Mouse (Mus musculus): ENCODE measurements around the gene Ncan. TPM values are rescaled to one million over a fixed set of nuclear protein-coding genes. Genes with fewer than 3 reads are reported as not detected.

Ncan gene
- polyA plus RNA-seq, 1 experiment: 0.04 TPM

- 10% methylated on average over 9 of the region's 9 CpGs for WGBS
- Histone ChIP-seq H3K27ac (ENCODE audit: insufficient read depth, low read length) (no peak overlapping the region), H3K4me3 (ENCODE audit: extremely low read depth, insufficient read depth, insufficient read length) (no peak overlapping the region), H3K36me3 (ENCODE audit: control insufficient read depth, insufficient read depth, low read length) (no peaks in the 10 kb centered on the region), H3K4me1 (ENCODE audit: control insufficient read depth, insufficient read depth, insufficient read length) (no peaks in the 10 kb centered on the region; the same call in 1 of the 2 replicates), H3K27me3 (ENCODE audit: control insufficient read depth, insufficient read depth, low read length) (peaks cover 19% of the 10 kb centered on the region; the same call in 1 of the 2 replicates)
- DNase-seq (ENCODE audit: low read depth in 1 of 2, low spot score in 2 of 2): no peak
- TF ChIP-seq POLR2A (IDR thresholded peaks at IDR 0.05; ENCODE audit: low read depth, low read length) (no peak), CTCF (IDR thresholded peaks at IDR 0.05; ENCODE audit: extremely low read depth, insufficient read depth, insufficient read length, insufficient replicate concordance) (no peak)
These were observed 3.1 kb downstream of the Ncan start for GRCm38 (mm10) chr8:70117611-70118010.

- no peaks in the 10 kb centered on the region for H3K36me3 ChIP-seq (ENCODE audit: control insufficient read depth, insufficient read depth, low read length)
- H3K4me3 ChIP-seq (ENCODE audit: extremely low read depth, insufficient read depth, insufficient read length): no peak overlapping the region
- no peak for TF ChIP-seq CTCF (IDR thresholded peaks at IDR 0.05; ENCODE audit: extremely low read depth, insufficient read depth, insufficient read length, insufficient replicate concordance)
- no peak for TF ChIP-seq POLR2A (IDR thresholded peaks at IDR 0.05; ENCODE audit: low read depth, low read length)
- H3K27ac ChIP-seq (ENCODE audit: insufficient read depth, low read length): no peak overlapping the region
- no peak for DNase-seq (ENCODE audit: low read depth in 1 of 2, low spot score in 2 of 2)
- peaks cover 20% of the 10 kb centered on the region; the same call in 1 of the 2 replicates for H3K27me3 ChIP-seq (ENCODE audit: control insufficient read depth, insufficient read depth, low read length)
- WGBS: 66% methylated on average over 13 of the region's 13 CpGs
- H3K4me1 ChIP-seq (ENCODE audit: control insufficient read depth, insufficient read depth, insufficient read length): peaks cover 10% of the 10 kb centered on the region
These were observed 5.8 kb downstream of the Ncan start for GRCm38 (mm10) chr8:70114892-70115291.

GRCm38 (mm10) chr8:70114488-70114887 lies 6.2 kb downstream of the Ncan start:
- Histone ChIP-seq H3K4me3 (ENCODE audit: extremely low read depth, insufficient read depth, insufficient read length) (no peak overlapping the region), H3K36me3 (ENCODE audit: control insufficient read depth, insufficient read depth, low read length) (no peaks in the 10 kb centered on the region), H3K27ac (ENCODE audit: insufficient read depth, low read length) (no peak overlapping the region), H3K27me3 (ENCODE audit: control insufficient read depth, insufficient read depth, low read length) (peaks cover 18% of the 10 kb centered on the region; the same call in 1 of the 2 replicates), H3K4me1 (ENCODE audit: control insufficient read depth, insufficient read depth, insufficient read length) (peaks cover 10% of the 10 kb centered on the region)
- DNase-seq (ENCODE audit: low read depth in 1 of 2, low spot score in 2 of 2): no peak
- TF ChIP-seq POLR2A (IDR thresholded peaks at IDR 0.05; ENCODE audit: low read depth, low read length) (no peak), CTCF (IDR thresholded peaks at IDR 0.05; ENCODE audit: extremely low read depth, insufficient read depth, insufficient read length, insufficient replicate concordance) (no peak)
- 9% methylated on average over 6 of the region's 6 CpGs for WGBS

GRCm38 (mm10) chr8:70112401-70113016 lies 8.2 kb downstream of the Ncan start:
- Histone ChIP-seq H3K27ac (ENCODE audit: insufficient read depth, low read length) (no peak overlapping the region), H3K27me3 (ENCODE audit: control insufficient read depth, insufficient read depth, low read length) (peaks cover 13% of the 10 kb centered on the region; the same call in 1 of the 2 replicates), H3K4me1 (ENCODE audit: control insufficient read depth, insufficient read depth, insufficient read length) (peaks cover 10% of the 10 kb centered on the region), H3K36me3 (ENCODE audit: control insufficient read depth, insufficient read depth, low read length) (no peaks in the 10 kb centered on the region), H3K4me3 (ENCODE audit: extremely low read depth, insufficient read depth, insufficient read length) (no peak overlapping the region)
- TF ChIP-seq POLR2A (IDR thresholded peaks at IDR 0.05; ENCODE audit: low read depth, low read length): no peak
- TF ChIP-seq CTCF (IDR thresholded peaks at IDR 0.05; ENCODE audit: extremely low read depth, insufficient read depth, insufficient read length, insufficient replicate concordance): no peak
- DNase-seq (ENCODE audit: low read depth in 1 of 2, low spot score in 2 of 2): no peak
- 13% methylated on average over 43 of the region's 43 CpGs for WGBS

GRCm38 (mm10) chr8:70111192-70111795 lies 9.4 kb downstream of the Ncan start:
- DNase-seq (ENCODE audit: low read depth in 1 of 2, low spot score in 2 of 2): no peak
- Histone ChIP-seq H3K27me3 (ENCODE audit: control insufficient read depth, insufficient read depth, low read length) (peaks cover 11% of the 10 kb centered on the region; the same call in 1 of the 2 replicates), H3K36me3 (ENCODE audit: control insufficient read depth, insufficient read depth, low read length) (no peaks in the 10 kb centered on the region), H3K4me1 (ENCODE audit: control insufficient read depth, insufficient read depth, insufficient read length) (peaks cover 10% of the 10 kb centered on the region), H3K27ac (ENCODE audit: insufficient read depth, low read length) (no peak overlapping the region), H3K4me3 (ENCODE audit: extremely low read depth, insufficient read depth, insufficient read length) (no peak overlapping the region)
- 61% methylated on average over 23 of the region's 23 CpGs for WGBS
- no peak for TF ChIP-seq CTCF (IDR thresholded peaks at IDR 0.05; ENCODE audit: extremely low read depth, insufficient read depth, insufficient read length, insufficient replicate concordance)
- no peak for TF ChIP-seq POLR2A (IDR thresholded peaks at IDR 0.05; ENCODE audit: low read depth, low read length)

- Histone ChIP-seq H3K4me3 (ENCODE audit: extremely low read depth, insufficient read depth, insufficient read length) (no peak overlapping the region), H3K4me1 (ENCODE audit: control insufficient read depth, insufficient read depth, insufficient read length) (peaks cover 10% of the 10 kb centered on the region), H3K27me3 (ENCODE audit: control insufficient read depth, insufficient read depth, low read length) (peaks cover 11% of the 10 kb centered on the region; the same call in 1 of the 2 replicates), H3K27ac (ENCODE audit: insufficient read depth, low read length) (no peak overlapping the region), H3K36me3 (ENCODE audit: control insufficient read depth, insufficient read depth, low read length) (no peaks in the 10 kb centered on the region)
- no peak for TF ChIP-seq CTCF (IDR thresholded peaks at IDR 0.05; ENCODE audit: extremely low read depth, insufficient read depth, insufficient read length, insufficient replicate concordance)
- TF ChIP-seq POLR2A (IDR thresholded peaks at IDR 0.05; ENCODE audit: low read depth, low read length): no peak
- DNase-seq (ENCODE audit: low read depth in 1 of 2, low spot score in 2 of 2): peak in 1 of 2 experiments; percentile 14
- 63% methylated on average over 2 of the region's 2 CpGs for WGBS
These were observed 10.2 kb downstream of the Ncan start for GRCm38 (mm10) chr8:70110451-70110850.

GRCm38 (mm10) chr8:70104922-70105321 lies 15.8 kb downstream of the Ncan start:
- no peaks in the 10 kb centered on the region; the same call in 1 of the 2 replicates for H3K4me1 ChIP-seq (ENCODE audit: control insufficient read depth, insufficient read depth, insufficient read length)
- DNase-seq (ENCODE audit: low read depth in 1 of 2, low spot score in 2 of 2): no peak
- no peaks in the 10 kb centered on the region for H3K36me3 ChIP-seq (ENCODE audit: control insufficient read depth, insufficient read depth, low read length)
- no peak for TF ChIP-seq CTCF (IDR thresholded peaks at IDR 0.05; ENCODE audit: extremely low read depth, insufficient read depth, insufficient read length, insufficient replicate concordance)
- no peak for TF ChIP-seq POLR2A (IDR thresholded peaks at IDR 0.05; ENCODE audit: low read depth, low read length)
- H3K27ac ChIP-seq (ENCODE audit: insufficient read depth, low read length): no peak overlapping the region
- H3K27me3 ChIP-seq (ENCODE audit: control insufficient read depth, insufficient read depth, low read length): no peaks in the 10 kb centered on the region
- H3K4me3 ChIP-seq (ENCODE audit: extremely low read depth, insufficient read depth, insufficient read length): no peak overlapping the region
- WGBS: 53% methylated on average over 7 of the region's 7 CpGs
